Mouse (Mus musculus) thymus, adult 2 months (tissue): ENCODE measurements around the gene Anapc10. TPM values are rescaled to one million over a fixed set of nuclear protein-coding genes. Genes with fewer than 3 reads are reported as not detected.
A peak's percentile ranks its signal among the peaks of the same experiment; 100 is the strongest.
"Not testable (repeated sequence)": the region's sequence is repeated elsewhere in the genome, so short reads cannot be mapped to it uniquely, and the experiment has no call there.

Source experiments
- DNase-seq: peaks from one replicate; pipeline ENCODE4 v3.0.0; 2021
- H3K27ac ChIP-seq: fragments of 200-500 bp; 2 replicates; pipeline ENCODE4 v1.5.1; 2012; ENCODE audit warnings: low read length, control low read depth; ENCODE audit not compliant: control insufficient read depth, insufficient read depth
- H3K27me3 ChIP-seq: fragments of 200-500 bp; 2 replicates; pipeline ENCODE4 v1.6.1; 2012; ENCODE audit warnings: mild to moderate bottlenecking, low read length, moderate library complexity, mixed read lengths; ENCODE audit not compliant: control insufficient read depth, insufficient read depth
- H3K36me3 ChIP-seq: fragments of 200-500 bp; 2 replicates; pipeline ENCODE4 v1.6.1; 2012; ENCODE audit warnings: mild to moderate bottlenecking, low read length, moderate library complexity; ENCODE audit not compliant: control insufficient read depth, insufficient read depth
- H3K4me1 ChIP-seq: fragments of 200-500 bp; replicated peaks from 2 replicates; pipeline ENCODE4 v1.6.1; 2012; ENCODE audit warnings: low read length; ENCODE audit not compliant: control insufficient read depth, insufficient read depth
- H3K4me3 ChIP-seq: fragments of 200-500 bp; 2 replicates; pipeline ENCODE4 v1.5.1; 2012; ENCODE audit warnings: mild to moderate bottlenecking, low read length, control low read depth, moderate library complexity; ENCODE audit not compliant: control insufficient read depth, insufficient read depth
- CTCF ChIP-seq: fragments of 200-500 bp; IDR thresholded peaks from 2 replicates; pipeline ENCODE4 v1.5.1; 2012; ENCODE audit warnings: mild to moderate bottlenecking, control low read depth, low read length, moderate library complexity, borderline replicate concordance; ENCODE audit not compliant: control insufficient read depth, poor library complexity, insufficient read depth; ENCODE audit errors: extremely low read depth
- POLR2A ChIP-seq: fragments of 200-500 bp; IDR thresholded peaks from 2 replicates; pipeline ENCODE4 v1.6.1; 2012; ENCODE audit warnings: mild to moderate bottlenecking, low read length, control low read depth, moderate library complexity; ENCODE audit not compliant: control insufficient read depth, poor library complexity, insufficient read depth; ENCODE audit errors: extremely low read depth
- WGBS: fragments of 180-500 bp; shearing (Covaris S2); methylation state at CpG from one replicate; pipeline ENCODE4 v1.1.7; 2018; 5-methylcytosine and 5-hydroxymethylcytosine counted together
- polyA plus RNA-seq: library from polyadenylated mRNA; depleted of rRNA; stranded (reverse); fragments of >200 nt; gene quantifications from 2 replicates; pipeline ENCODE4 v1.2.3, GENCODE M21; 2012

Gene Anapc10
- polyA plus RNA-seq, 1 experiment, result 2.6 TPM

GRCm38 (mm10) chr8:79734304-79734703, 22.7 kb downstream of the Anapc10 start:
- Histone ChIP-seq H3K4me1 (no peaks in the 10 kb centered on the region), H3K27me3 (no peaks in the 10 kb centered on the region), H3K36me3 (no peaks in the 10 kb centered on the region), H3K4me3 (no peak overlapping the region), H3K27ac (no peak overlapping the region)
- peak; percentile 32 for DNase-seq
- TF ChIP-seq POLR2A, result no peak
- TF ChIP-seq CTCF, result no peak
- WGBS, result 24% methylated on average over 2 of the region's 2 CpGs

- TF ChIP-seq CTCF (no peak), POLR2A (no peak)
- Histone ChIP-seq H3K27ac (no peak overlapping the region), H3K4me1 (no peaks in the 10 kb centered on the region), H3K27me3 (no peaks in the 10 kb centered on the region), H3K36me3 (no peaks in the 10 kb centered on the region), H3K4me3 (no peak overlapping the region)
- WGBS, result 88% methylated on average over 2 of the region's 2 CpGs
- no peak for DNase-seq
Observed at GRCm38 (mm10) chr8:79748171-79748570, 36.6 kb downstream of the Anapc10 start.

GRCm38 (mm10) chr8:79748591-79748990, 37.0 kb downstream of the Anapc10 start:
- Histone ChIP-seq H3K36me3 (no peaks in the 10 kb centered on the region), H3K4me1 (no peaks in the 10 kb centered on the region), H3K4me3 (no peak overlapping the region), H3K27me3 (no peaks in the 10 kb centered on the region), H3K27ac (no peak overlapping the region)
- DNase-seq, result no peak
- 85% methylated on average over 4 of the region's 4 CpGs for WGBS
- TF ChIP-seq POLR2A, result no peak
- no peak for TF ChIP-seq CTCF

GRCm38 (mm10) chr8:79750305-79750704, 38.7 kb downstream of the Anapc10 start:
- Histone ChIP-seq H3K27ac (no peak overlapping the region), H3K27me3 (no peaks in the 10 kb centered on the region), H3K36me3 (no peaks in the 10 kb centered on the region), H3K4me3 (no peak overlapping the region), H3K4me1 (no peaks in the 10 kb centered on the region)
- DNase-seq, result no peak
- 81% methylated on average over 2 of the region's 2 CpGs for WGBS
- no peak for TF ChIP-seq POLR2A
- no peak for TF ChIP-seq CTCF

- H3K36me3 ChIP-seq, H3K4me1 ChIP-seq, H3K27ac ChIP-seq, H3K27me3 ChIP-seq, DNase-seq, H3K4me3 ChIP-seq: not testable (repeated sequence)
- 94% methylated on average over 2 of the region's 2 CpGs for WGBS
Observed at GRCm38 (mm10) chr8:79794873-79795272, 83.3 kb downstream of the Anapc10 start.

GRCm38 (mm10) chr8:79796690-79797089, 85.1 kb downstream of the Anapc10 start:
- TF ChIP-seq POLR2A, result no peak
- no peak for TF ChIP-seq CTCF
- H3K36me3 ChIP-seq, result no peaks in the 10 kb centered on the region
- H3K27me3 ChIP-seq, result no peaks in the 10 kb centered on the region
- no peak overlapping the region for H3K4me3 ChIP-seq
- no peak for DNase-seq
- H3K27ac ChIP-seq, result no peak overlapping the region
- WGBS, result 95% methylated on average over 7 of the region's 7 CpGs
- H3K4me1 ChIP-seq, result no peaks in the 10 kb centered on the region

GRCm38 (mm10) chr8:79804499-79804898, 92.9 kb downstream of the Anapc10 start:
- WGBS, result 89% methylated on average over 6 of the region's 6 CpGs
- H3K27me3 ChIP-seq, result no peaks in the 10 kb centered on the region
- no peak overlapping the region for H3K4me3 ChIP-seq
- TF ChIP-seq POLR2A (no peak), CTCF (no peak)
- H3K4me1 ChIP-seq, result no peaks in the 10 kb centered on the region
- no peak overlapping the region for H3K27ac ChIP-seq
- no peak for DNase-seq
- H3K36me3 ChIP-seq, result no peaks in the 10 kb centered on the region
